Mouse (Mus musculus) kidney, adult 2 months (tissue): ENCODE data around the gene Cblc. TPM values are rescaled to one million over a fixed set of nuclear protein-coding genes. Genes with fewer than 3 reads are reported as not detected.

Experiments used
- DNase-seq: peaks from one replicate; pipeline ENCODE4 v3.0.0; 2021
- H3K27ac ChIP-seq: fragments of 200-500 bp; 2 replicates; pipeline ENCODE4 v1.5.1; 2012; ENCODE audit warnings: low read depth, low read length, control low read depth, inconsistent platforms; ENCODE audit not compliant: insufficient read depth
- H3K27me3 ChIP-seq: fragments of 200-500 bp; replicated peaks from 2 replicates; pipeline ENCODE4 v1.6.1; 2012; ENCODE audit warnings: mild to moderate bottlenecking, moderate library complexity, low read length, inconsistent platforms; ENCODE audit not compliant: control insufficient read depth, insufficient read depth
- H3K36me3 ChIP-seq: fragments of 200-500 bp; 2 replicates; pipeline ENCODE4 v1.6.1; 2012; ENCODE audit warnings: mild to moderate bottlenecking, moderate library complexity, low read length, inconsistent platforms; ENCODE audit not compliant: control insufficient read depth, insufficient read depth
- H3K4me1 ChIP-seq: fragments of 200-500 bp; 2 replicates; pipeline ENCODE4 v1.6.1; 2011; ENCODE audit warnings: low read length; ENCODE audit not compliant: control insufficient read depth, insufficient read depth
- H3K4me3 ChIP-seq: fragments of 200-500 bp; 2 replicates; pipeline ENCODE4 v1.5.1; 2011; ENCODE audit warnings: mild to moderate bottlenecking, low read depth, low read length, control low read depth; ENCODE audit not compliant: insufficient read depth
- CTCF ChIP-seq: fragments of 200-500 bp; conservative IDR thresholded peaks from 2 replicates; pipeline ENCODE4 v1.5.1; 2011; ENCODE audit warnings: low read depth, mild to moderate bottlenecking, control low read depth, low read length, moderate library complexity, mixed read lengths; ENCODE audit not compliant: insufficient read depth, insufficient read length
- POLR2A ChIP-seq: fragments of 200-500 bp; IDR thresholded peaks from one replicate; pipeline ENCODE4 v1.6.1; 2011; ENCODE audit warnings: low read depth, low read length, control low read depth
- WGBS: fragments of 180-500 bp; shearing (Covaris S2); methylation state at CpG from one replicate; pipeline ENCODE4 v1.1.7; 2018; 5-methylcytosine and 5-hydroxymethylcytosine counted together
- polyA plus RNA-seq: library from polyadenylated mRNA; depleted of rRNA; stranded (reverse); fragments of >200 nt; gene quantifications from 2 replicates; pipeline ENCODE4 v1.2.3, GENCODE M21; 2012

Gene Cblc
- polyA plus RNA-seq, 1 experiment: 24.4 TPM

GRCm38 (mm10) chr7:19811114-19811513 is 14.5 kb upstream of the Cblc start:
- Histone ChIP-seq H3K36me3 (no peaks in the 10 kb centered on the region), H3K4me3 (no peak overlapping the region), H3K27me3 (no peaks in the 10 kb centered on the region), H3K27ac (no peak overlapping the region), H3K4me1 (peaks cover 4% of the 10 kb centered on the region)
- peak; percentile 89 for DNase-seq
- TF ChIP-seq CTCF (no peak), POLR2A (no peak)
- 25% methylated on average over 22 of the region's 22 CpGs for WGBS

DNA sequence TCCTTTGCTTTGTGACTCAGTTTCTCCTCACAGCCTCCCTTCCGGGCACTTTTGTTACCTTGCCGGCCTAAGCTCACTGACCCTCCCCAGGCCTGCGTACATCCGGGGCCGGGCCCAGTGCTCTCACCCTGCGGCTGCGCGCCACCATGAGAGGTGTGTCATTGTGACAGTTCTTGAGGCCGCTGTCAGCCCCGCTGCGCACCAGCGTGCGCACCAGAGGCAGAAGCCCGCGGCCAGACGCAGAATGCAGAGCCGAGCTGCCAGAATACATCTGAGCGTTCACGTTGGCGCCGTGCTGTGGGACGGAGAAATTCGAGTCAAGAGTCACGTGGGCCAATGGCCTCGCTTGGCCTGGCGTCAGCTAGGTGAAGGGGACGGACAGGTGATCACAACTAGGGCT is 12.8 kb upstream of the Cblc start:
- WGBS: 40% methylated on average over 27 of the region's 27 CpGs
- Histone ChIP-seq H3K36me3 (no peaks in the 10 kb centered on the region), H3K4me1 (no peaks in the 10 kb centered on the region), H3K4me3 (peak overlapping the region; percentile 53), H3K27ac (peak overlapping the region; percentile 91), H3K27me3 (no peaks in the 10 kb centered on the region)
- DNase-seq: peak; percentile 51
- TF ChIP-seq CTCF: no peak
- no peak for TF ChIP-seq POLR2A

DNA sequence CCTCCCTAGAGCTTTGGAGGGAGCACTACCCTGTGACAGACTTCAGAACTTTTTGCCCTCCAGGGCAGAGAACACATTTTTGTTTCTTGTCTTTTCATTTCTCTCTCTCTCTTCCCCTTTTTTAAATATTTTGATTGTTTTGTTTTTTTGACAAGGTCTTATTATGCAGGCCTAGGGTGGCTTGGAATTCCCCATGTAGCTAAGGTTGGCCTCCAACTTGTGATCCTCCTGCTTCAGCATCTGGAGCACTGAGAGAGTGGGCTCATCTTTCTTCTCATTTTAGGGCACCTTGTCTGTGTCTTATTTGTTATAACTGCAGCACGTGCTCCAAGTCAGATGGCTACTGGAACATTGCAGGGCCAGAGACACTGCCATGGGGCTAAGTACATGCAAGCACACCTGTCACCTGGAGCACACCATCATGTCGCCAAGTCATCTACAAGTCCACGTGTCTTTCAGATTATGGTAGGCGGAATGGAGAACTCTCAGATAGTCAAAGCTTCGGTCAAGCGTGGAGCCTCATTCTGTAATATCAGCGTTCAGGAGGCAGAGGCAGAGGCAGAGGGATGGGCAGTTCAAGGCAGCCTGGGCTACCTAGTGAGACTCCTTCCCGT is 9.9 kb upstream of the Cblc start:
- Histone ChIP-seq H3K27me3 (no peaks in the 10 kb centered on the region), H3K4me1 (no peaks in the 10 kb centered on the region), H3K36me3 (no peaks in the 10 kb centered on the region), H3K27ac (no peak overlapping the region), H3K4me3 (no peak overlapping the region)
- WGBS: 81% methylated on average over 8 of the region's 8 CpGs
- TF ChIP-seq POLR2A (no peak), CTCF (no peak)
- no peak for DNase-seq

- Histone ChIP-seq H3K27ac (no peak overlapping the region), H3K4me1 (no peaks in the 10 kb centered on the region), H3K27me3 (no peaks in the 10 kb centered on the region), H3K36me3 (no peaks in the 10 kb centered on the region), H3K4me3 (no peak overlapping the region)
- DNase-seq: peak; percentile 78
- TF ChIP-seq POLR2A (no peak), CTCF (peak; percentile 97)
- 15% methylated on average over 7 of the region's 7 CpGs for WGBS
Measured at GRCm38 (mm10) chr7:19802995-19803394, 6.4 kb upstream of the Cblc start.

- TF ChIP-seq CTCF (peak; percentile 87), POLR2A (no peak)
- H3K27me3 ChIP-seq: no peaks in the 10 kb centered on the region
- 32% methylated on average over 2 of the region's 2 CpGs for WGBS
- peak; percentile 81 for DNase-seq
- H3K4me3 ChIP-seq: no peak overlapping the region
- H3K36me3 ChIP-seq: no peaks in the 10 kb centered on the region
- no peaks in the 10 kb centered on the region; the same call in 1 of the 2 replicates for H3K4me1 ChIP-seq
- H3K27ac ChIP-seq: no peak overlapping the region
Measured at GRCm38 (mm10) chr7:19800764-19801163, 4.2 kb upstream of the Cblc start.

DNA sequence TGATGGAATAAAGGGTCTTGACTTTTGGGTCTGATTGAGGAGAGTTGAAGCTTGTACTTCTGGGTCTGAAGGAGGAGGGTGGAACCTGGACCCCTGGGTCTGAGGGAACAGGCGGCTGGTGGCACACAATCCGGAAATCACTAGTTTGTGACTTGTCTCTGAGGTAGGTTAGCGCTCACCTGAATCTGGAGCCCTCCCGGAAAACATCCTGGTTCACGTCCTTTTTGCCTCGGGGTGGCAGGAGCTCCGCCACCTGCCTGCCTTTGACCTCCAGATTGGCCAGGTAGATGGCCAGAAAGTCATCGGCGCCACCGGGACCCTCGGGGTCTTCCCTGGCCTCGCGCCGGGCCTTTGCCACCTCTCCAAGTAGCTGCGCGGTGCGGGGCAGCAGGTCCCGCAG is 355 bp downstream of the Cblc start:
- Histone ChIP-seq H3K27ac (peak overlapping the region; percentile 74), H3K27me3 (no peaks in the 10 kb centered on the region), H3K4me1 (peaks cover 11% of the 10 kb centered on the region; the same call in 1 of the 2 replicates), H3K36me3 (no peaks in the 10 kb centered on the region; the same call in 1 of the 2 replicates), H3K4me3 (peak overlapping the region; percentile 67)
- WGBS: 16% methylated on average over 18 of the region's 18 CpGs
- peak; percentile 42 for DNase-seq
- TF ChIP-seq POLR2A (no peak), CTCF (no peak)

DNA sequence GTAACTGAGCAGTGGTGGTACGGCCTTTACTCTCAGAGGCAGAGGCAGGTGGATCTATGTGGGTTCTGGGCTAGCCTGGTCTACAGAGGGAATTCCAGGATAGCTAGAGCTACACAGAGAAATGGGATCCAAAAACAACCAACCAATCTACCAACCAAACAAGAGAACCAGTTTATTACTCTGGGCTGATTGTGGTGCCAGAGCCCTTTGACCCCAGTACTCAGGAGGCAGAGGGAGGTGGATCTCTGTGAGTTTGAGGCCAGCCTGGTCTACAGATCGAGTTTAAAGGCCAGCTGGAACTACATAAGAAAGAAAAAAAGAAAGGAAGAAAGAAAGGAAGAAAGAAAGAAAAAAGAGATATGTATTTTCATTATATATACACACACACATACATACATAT is 1.4 kb downstream of the Cblc start:
- H3K4me3 ChIP-seq: no peak overlapping the region
- peak; percentile 57 for DNase-seq
- TF ChIP-seq POLR2A (no peak), CTCF (no peak)
- H3K4me1 ChIP-seq: peaks cover 11% of the 10 kb centered on the region; the same call in 1 of the 2 replicates
- 58% methylated on average over 2 of the region's 2 CpGs for WGBS
- no peaks in the 10 kb centered on the region; the same call in 1 of the 2 replicates for H3K36me3 ChIP-seq
- H3K27ac ChIP-seq: no peak overlapping the region
- H3K27me3 ChIP-seq: no peaks in the 10 kb centered on the region
